Mouse (Mus musculus): ENCODE measurements around the gene Rbms1. TPM values are rescaled to one million over a fixed set of nuclear protein-coding genes. Genes with fewer than 3 reads are reported as not detected.

The Rbms1 gene
- polyA plus RNA-seq, 1 experiment, result 94.8 TPM

- DNase-seq (ENCODE audit: low read depth in 1 of 2, low spot score in 2 of 2), result no peak
These were observed 856 bp downstream of the Rbms1 start for GRCm38 (mm10) chr2:60962001-60962670.

GRCm38 (mm10) chr2:60961281-60961680 is 1.7 kb downstream of the Rbms1 start:
- H3K27ac ChIP-seq (ENCODE audit: insufficient read depth, low read length), result no peak overlapping the region
- WGBS, result 87% methylated on average over 5 of the region's 5 CpGs
- DNase-seq (ENCODE audit: low read depth in 1 of 2, low spot score in 2 of 2), result no peak
- H3K4me3 ChIP-seq (ENCODE audit: extremely low read depth, insufficient read depth, insufficient read length), result no peak overlapping the region
- TF ChIP-seq CTCF (IDR thresholded peaks at IDR 0.05; ENCODE audit: extremely low read depth, insufficient read depth, insufficient read length, insufficient replicate concordance), result no peak
- no peak for TF ChIP-seq POLR2A (IDR thresholded peaks at IDR 0.05; ENCODE audit: low read depth, low read length)
- no peaks in the 10 kb centered on the region for H3K36me3 ChIP-seq (ENCODE audit: control insufficient read depth, insufficient read depth, low read length)
- H3K27me3 ChIP-seq (ENCODE audit: control insufficient read depth, insufficient read depth, low read length), result peaks cover 11% of the 10 kb centered on the region
- H3K4me1 ChIP-seq (ENCODE audit: control insufficient read depth, insufficient read depth, insufficient read length), result peaks cover 6% of the 10 kb centered on the region

More at GRCm38 (mm10) chr2:60962001-60962670, 856 bp downstream of the Rbms1 start:
- Histone ChIP-seq H3K27ac (ENCODE audit: insufficient read depth, low read length) (peak overlapping the region; percentile 75), H3K27me3 (ENCODE audit: control insufficient read depth, insufficient read depth, low read length) (peaks cover 11% of the 10 kb centered on the region), H3K36me3 (ENCODE audit: control insufficient read depth, insufficient read depth, low read length) (no peaks in the 10 kb centered on the region), H3K4me3 (ENCODE audit: extremely low read depth, insufficient read depth, insufficient read length) (peak overlapping the region; percentile 55), H3K4me1 (ENCODE audit: control insufficient read depth, insufficient read depth, insufficient read length) (peaks cover 6% of the 10 kb centered on the region)
- 1% methylated on average over 59 of the region's 64 CpGs for WGBS
- no peak for TF ChIP-seq POLR2A (IDR thresholded peaks at IDR 0.05; ENCODE audit: low read depth, low read length)
- TF ChIP-seq CTCF (IDR thresholded peaks at IDR 0.05; ENCODE audit: extremely low read depth, insufficient read depth, insufficient read length, insufficient replicate concordance), result no peak

- no peaks in the 10 kb centered on the region for H3K4me1 ChIP-seq (ENCODE audit: control insufficient read depth, insufficient read depth, insufficient read length)
- H3K4me3 ChIP-seq (ENCODE audit: extremely low read depth, insufficient read depth, insufficient read length), result no peak overlapping the region
- H3K27me3 ChIP-seq (ENCODE audit: control insufficient read depth, insufficient read depth, low read length), result no peaks in the 10 kb centered on the region
- DNase-seq (ENCODE audit: low read depth in 1 of 2, low spot score in 2 of 2), result no peak
- no peaks in the 10 kb centered on the region for H3K36me3 ChIP-seq (ENCODE audit: control insufficient read depth, insufficient read depth, low read length)
- TF ChIP-seq POLR2A (IDR thresholded peaks at IDR 0.05; ENCODE audit: low read depth, low read length) (no peak), CTCF (IDR thresholded peaks at IDR 0.05; ENCODE audit: extremely low read depth, insufficient read depth, insufficient read length, insufficient replicate concordance) (no peak)
- 31% methylated on average over 3 of the region's 3 CpGs for WGBS
- H3K27ac ChIP-seq (ENCODE audit: insufficient read depth, low read length), result no peak overlapping the region
These were observed 14.8 kb downstream of the Rbms1 start for GRCm38 (mm10) chr2:60948241-60948640.

DNA sequence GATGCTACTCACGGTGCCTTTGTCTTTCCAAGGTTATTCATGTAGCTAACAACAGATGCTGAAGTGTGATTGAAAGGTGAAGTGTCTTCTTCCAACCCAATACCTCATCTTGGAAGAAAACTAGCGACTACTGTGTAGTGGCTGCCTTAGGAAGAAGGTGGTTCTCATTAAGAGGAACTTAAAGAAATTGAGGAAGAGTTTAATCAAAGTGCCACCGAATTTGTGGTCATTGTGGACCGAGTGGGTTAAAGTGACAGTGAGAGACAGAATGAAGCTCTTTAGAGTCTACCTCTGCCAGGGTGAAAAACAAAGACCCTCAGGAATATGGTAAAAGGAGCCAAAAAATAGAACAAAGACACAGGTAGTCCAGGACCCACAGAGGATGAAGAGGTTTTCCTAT is 15.2 kb downstream of the Rbms1 start:
- Histone ChIP-seq H3K4me3 (ENCODE audit: extremely low read depth, insufficient read depth, insufficient read length) (no peak overlapping the region), H3K36me3 (ENCODE audit: control insufficient read depth, insufficient read depth, low read length) (no peaks in the 10 kb centered on the region), H3K4me1 (ENCODE audit: control insufficient read depth, insufficient read depth, insufficient read length) (no peaks in the 10 kb centered on the region), H3K27me3 (ENCODE audit: control insufficient read depth, insufficient read depth, low read length) (no peaks in the 10 kb centered on the region), H3K27ac (ENCODE audit: insufficient read depth, low read length) (no peak overlapping the region)
- no peak for DNase-seq (ENCODE audit: low read depth in 1 of 2, low spot score in 2 of 2)
- TF ChIP-seq POLR2A (IDR thresholded peaks at IDR 0.05; ENCODE audit: low read depth, low read length) (no peak), CTCF (IDR thresholded peaks at IDR 0.05; ENCODE audit: extremely low read depth, insufficient read depth, insufficient read length, insufficient replicate concordance) (no peak)
- 26% methylated on average over 4 of the region's 4 CpGs for WGBS

DNA sequence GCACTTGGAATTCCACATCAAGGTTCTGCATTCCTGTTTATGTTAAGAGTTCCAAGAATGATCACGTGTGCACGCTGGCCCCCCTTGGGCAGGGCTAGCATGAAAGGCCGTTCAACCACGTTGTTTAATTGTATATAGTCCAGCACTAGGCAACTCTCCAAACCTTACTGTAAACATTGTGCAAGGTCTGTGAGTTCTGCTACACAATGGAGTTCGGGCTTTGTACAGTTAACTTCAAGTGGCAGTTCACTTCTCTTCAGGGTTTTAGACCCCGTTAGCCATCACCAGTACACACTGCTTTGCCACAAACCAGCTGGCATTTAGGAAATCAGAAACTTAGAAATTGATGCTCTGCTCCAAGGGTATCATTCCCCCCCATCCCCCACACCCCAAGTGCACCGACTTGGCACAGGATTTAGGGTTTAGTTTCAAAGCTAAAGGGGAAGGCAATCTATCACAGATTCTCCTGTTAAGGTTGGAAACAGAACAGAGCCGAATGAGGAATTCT is 22.5 kb downstream of the Rbms1 start:
- 68% methylated on average over 8 of the region's 8 CpGs for WGBS
- Histone ChIP-seq H3K27me3 (ENCODE audit: control insufficient read depth, insufficient read depth, low read length) (no peaks in the 10 kb centered on the region), H3K4me1 (ENCODE audit: control insufficient read depth, insufficient read depth, insufficient read length) (no peaks in the 10 kb centered on the region), H3K27ac (ENCODE audit: insufficient read depth, low read length) (no peak overlapping the region), H3K36me3 (ENCODE audit: control insufficient read depth, insufficient read depth, low read length) (no peaks in the 10 kb centered on the region), H3K4me3 (ENCODE audit: extremely low read depth, insufficient read depth, insufficient read length) (no peak overlapping the region)
- no peak for DNase-seq (ENCODE audit: low read depth in 1 of 2, low spot score in 2 of 2)
- TF ChIP-seq POLR2A (IDR thresholded peaks at IDR 0.05; ENCODE audit: low read depth, low read length), result no peak
- no peak for TF ChIP-seq CTCF (IDR thresholded peaks at IDR 0.05; ENCODE audit: extremely low read depth, insufficient read depth, insufficient read length, insufficient replicate concordance)

GRCm38 (mm10) chr2:60939957-60940356 is 23.0 kb downstream of the Rbms1 start:
- H3K4me3 ChIP-seq (ENCODE audit: extremely low read depth, insufficient read depth, insufficient read length), result no peak overlapping the region
- no peaks in the 10 kb centered on the region for H3K4me1 ChIP-seq (ENCODE audit: control insufficient read depth, insufficient read depth, insufficient read length)
- no peaks in the 10 kb centered on the region for H3K36me3 ChIP-seq (ENCODE audit: control insufficient read depth, insufficient read depth, low read length)
- H3K27me3 ChIP-seq (ENCODE audit: control insufficient read depth, insufficient read depth, low read length), result no peaks in the 10 kb centered on the region
- DNase-seq (ENCODE audit: low read depth in 1 of 2, low spot score in 2 of 2), result no peak
- no peak for TF ChIP-seq POLR2A (IDR thresholded peaks at IDR 0.05; ENCODE audit: low read depth, low read length)
- 75% methylated on average over 2 of the region's 2 CpGs for WGBS
- H3K27ac ChIP-seq (ENCODE audit: insufficient read depth, low read length), result no peak overlapping the region

- 93% methylated on average over 14 of the region's 14 CpGs for WGBS
- Histone ChIP-seq H3K36me3 (ENCODE audit: control insufficient read depth, insufficient read depth, low read length) (no peaks in the 10 kb centered on the region), H3K27ac (ENCODE audit: insufficient read depth, low read length) (no peak overlapping the region), H3K27me3 (ENCODE audit: control insufficient read depth, insufficient read depth, low read length) (no peaks in the 10 kb centered on the region), H3K4me3 (ENCODE audit: extremely low read depth, insufficient read depth, insufficient read length) (no peak overlapping the region), H3K4me1 (ENCODE audit: control insufficient read depth, insufficient read depth, insufficient read length) (no peaks in the 10 kb centered on the region)
- TF ChIP-seq CTCF (IDR thresholded peaks at IDR 0.05; ENCODE audit: extremely low read depth, insufficient read depth, insufficient read length, insufficient replicate concordance), result no peak
- no peak for TF ChIP-seq POLR2A (IDR thresholded peaks at IDR 0.05; ENCODE audit: low read depth, low read length)
- no peak for DNase-seq (ENCODE audit: low read depth in 1 of 2, low spot score in 2 of 2)
These were observed 26.1 kb downstream of the Rbms1 start for GRCm38 (mm10) chr2:60936910-60937309.
